Mouse (Mus musculus): ENCODE measurements around the gene Herc4.

Herc4 gene

DNA sequence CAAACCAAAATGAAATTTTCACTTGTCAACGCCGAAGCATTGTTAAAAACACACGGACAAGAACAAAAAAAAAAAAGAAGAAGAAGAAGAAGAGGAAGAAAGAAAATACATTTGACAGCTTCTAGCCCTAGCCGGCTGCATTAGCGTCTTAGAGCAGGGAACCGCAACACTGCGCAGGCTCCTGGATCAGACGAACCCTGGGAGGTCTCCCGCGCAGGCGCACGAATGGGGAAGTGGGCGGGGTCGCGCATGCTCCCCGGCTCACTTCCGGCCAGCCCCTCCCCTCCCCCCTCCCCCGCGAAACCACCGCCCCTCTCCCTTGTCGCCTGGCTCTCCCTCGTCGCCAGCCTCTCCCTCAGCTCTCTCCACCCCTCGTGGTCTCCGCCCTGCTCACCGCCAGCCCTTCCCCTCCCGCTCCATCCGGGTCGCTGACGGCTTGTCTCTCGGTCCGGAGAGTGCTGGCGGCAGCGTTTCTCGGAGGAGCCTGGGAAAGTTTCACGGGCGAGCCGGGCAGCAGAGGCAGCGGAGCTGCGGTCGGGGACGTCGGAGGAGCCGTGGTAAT, at the start of gene Herc4:
Gene Herc4, plus strand, starts transcription at position 318 of the 562 bp plus-strand sequence.
- peak; percentile 94 for DNase-seq

DNA sequence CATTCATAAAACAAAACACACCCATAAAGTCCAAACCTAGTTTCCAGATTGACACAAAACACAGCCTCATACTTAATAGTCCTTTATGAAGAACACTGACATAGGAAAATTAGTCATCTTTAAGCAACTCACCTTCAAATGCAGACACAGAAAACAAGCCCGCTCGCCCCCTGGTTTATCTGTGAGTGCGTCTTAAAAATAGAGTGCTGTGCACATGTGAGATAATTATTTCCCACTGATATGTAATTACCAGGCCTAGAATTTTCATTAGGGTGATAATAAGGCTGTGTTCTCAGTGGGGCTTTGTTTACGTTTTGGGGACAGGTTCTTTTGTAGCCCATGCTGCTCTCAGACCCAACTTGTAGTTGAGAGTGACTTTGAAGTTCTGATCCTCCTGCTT, 44.6 kb upstream of the Herc4 start:
- no peak for DNase-seq

DNA sequence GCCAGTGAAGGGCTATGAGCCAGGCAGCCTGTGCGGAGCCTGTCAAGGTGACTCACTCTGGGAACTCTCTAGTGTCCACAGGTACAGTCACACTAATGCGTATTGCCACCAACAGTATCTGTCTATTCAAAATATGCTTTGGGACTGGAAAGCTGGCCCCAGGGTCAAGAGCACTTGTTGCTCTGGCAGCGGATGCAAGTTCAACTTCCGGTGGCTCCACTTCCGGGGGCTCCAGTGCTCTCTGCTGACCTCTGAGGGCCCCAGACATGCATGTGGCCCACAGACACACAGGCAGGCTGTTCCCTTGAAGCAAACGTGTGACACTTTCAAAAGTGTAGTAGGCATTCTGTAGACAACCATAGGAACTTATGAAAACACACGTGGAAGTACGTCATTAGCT, 42.1 kb upstream of the Herc4 start:
- DNase-seq = no peak

DNA sequence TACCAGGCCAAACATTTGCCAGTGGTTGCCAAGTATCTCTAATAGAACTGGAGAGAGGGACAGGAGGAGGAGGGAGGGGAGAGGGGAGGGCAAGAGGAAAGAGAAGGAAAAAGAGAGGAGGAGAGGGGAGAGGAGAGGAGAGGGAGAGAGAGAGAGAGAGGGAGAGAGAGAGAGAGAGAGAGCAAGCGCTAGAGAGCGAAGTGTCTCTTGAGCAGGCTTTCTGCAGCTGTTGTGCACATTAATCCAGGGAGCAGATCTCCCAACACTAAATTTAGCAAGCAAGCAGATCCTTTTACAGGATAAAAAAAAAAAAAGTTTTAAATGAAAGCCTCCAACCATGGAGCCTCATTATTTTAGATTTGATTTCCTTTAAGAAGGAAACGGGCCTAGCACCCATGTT, 40.6 kb upstream of the Herc4 start:
- DNase-seq = no peak

DNA sequence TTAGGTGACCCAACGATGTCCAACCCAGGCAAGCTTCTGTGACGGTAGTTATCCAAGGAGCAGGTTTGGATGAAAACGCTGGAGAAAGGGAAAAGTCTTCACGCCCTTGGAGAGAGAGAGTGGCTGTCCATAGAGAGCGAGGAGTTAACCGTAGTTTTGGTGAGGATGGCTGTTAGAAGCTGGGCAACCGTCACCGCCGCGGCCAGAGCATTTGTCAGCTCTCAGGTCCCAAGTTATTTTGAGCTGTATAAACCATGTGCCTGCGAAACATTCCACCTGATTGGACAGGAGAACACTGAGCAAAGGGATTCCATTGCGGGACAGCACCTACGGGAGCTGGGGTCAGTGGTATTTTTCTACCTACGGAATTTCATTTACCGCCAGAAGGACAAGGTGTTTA, 39.9 kb upstream of the Herc4 start, which contains the start of gene Mypn:
Gene Mypn, minus strand, starts transcription at position 225 of the 400 bp plus-strand sequence.
- DNase-seq = no peak

DNA sequence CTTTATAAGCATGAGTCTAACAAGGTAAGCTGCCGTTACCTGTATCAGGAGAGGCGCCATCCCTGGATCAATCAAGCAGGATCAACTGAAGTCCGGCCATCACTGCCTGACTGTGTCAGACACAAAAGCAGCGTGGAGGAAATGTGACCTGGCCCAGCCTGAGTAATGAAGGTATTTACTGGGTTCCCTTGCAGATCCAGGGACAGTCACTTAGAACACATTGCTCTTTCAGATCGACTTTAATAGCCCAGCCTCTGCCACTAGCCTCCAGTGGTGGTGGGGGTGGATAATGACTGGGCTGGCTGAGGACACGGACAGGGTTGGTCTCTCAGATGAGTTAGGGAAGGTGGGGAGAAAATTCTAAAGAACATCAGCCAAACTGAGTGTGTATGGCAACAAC, 34.7 kb upstream of the Herc4 start:
- DNase-seq = no peak

DNA sequence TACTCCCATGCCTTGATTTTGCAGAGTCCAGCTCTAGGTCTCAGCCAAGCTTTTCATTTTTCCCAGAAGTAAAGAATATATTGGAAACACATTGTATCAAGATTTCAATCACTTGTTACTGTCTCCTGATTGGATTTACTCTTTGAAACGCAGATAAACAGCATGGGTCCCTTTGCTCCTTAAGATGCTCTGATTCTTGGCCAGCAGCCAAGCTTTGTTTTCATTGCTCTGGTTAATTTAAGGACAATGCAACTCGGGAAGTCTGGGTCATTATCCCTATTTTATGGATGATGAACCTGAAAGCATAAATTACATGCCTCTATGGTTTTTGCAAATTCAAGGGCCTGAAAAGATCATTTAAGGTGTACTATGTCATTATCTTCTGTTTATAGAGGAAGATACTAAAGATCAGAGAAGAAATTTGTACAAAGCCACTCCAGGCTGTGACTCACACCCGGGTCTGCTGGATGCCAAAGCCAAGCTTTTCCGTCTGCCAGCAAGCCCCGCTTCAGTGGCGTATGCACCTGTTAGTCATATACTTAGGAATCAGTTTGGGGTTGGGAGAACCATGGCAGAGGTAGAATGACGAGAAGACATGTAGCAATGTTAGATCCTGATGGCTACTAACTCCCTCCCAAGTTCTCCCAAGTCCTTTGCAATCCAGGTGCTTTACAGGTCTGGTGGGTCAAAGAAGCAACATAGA, 22.4 kb upstream of the Herc4 start:
- DNase-seq = no peak

DNA sequence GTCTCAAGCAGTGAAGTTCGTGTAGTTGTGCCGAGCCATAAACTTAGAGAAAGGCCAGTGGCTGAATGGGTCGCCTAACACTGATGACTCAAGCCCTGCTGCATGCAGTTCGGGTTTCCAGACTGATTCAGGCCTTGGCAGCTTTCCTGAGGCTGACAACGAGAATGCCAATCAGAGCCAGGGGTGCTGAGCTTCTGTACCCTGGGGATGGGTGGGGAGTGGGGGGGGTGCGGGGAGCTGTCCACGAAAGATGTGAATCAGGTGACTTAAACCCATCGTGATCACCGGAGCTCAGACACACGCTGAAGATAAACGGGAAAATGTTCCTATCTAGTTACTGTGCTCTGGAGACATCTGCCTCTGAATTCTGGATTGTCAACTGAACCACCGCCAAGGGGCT, 19.3 kb upstream of the Herc4 start:
- no peak for DNase-seq

DNA sequence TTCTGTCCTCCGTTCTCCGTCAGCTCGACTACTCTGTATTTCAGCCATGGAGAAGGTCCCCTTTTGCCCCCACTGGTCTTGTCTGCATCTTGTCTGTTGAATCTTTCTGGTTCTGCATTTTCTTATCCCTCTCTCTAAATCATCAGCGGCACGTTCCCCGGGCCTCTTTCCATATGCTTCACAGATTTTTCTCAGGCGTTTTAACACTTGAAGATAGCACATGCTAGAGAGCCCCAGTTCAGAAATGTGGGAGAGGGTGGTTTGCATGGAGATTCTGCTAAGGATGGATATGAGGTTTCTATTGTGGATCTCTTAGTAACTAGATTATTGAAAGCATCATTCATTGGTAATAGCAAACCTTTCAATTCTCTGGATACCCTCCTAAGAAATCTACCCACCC, 13.3 kb upstream of the Herc4 start:
- no peak for DNase-seq

DNA sequence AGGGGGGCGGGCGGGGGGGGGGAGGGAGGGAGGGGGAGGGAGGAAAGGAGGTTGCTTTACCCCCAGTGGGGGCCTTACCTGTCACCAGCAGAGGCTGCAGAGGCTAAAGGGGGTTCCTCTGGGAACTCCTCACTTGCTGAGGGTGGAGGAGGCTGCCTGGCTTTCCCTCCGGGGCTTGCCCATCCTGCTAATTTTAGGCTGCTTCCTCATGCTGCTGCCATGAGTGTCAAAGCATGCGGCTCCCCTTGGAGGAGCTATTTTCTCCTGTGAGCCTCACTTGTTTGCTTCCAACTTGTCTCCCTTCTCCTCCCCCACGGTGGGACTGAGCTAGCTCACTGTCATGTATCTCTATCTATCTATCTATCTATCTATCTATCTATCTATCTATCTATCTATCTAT, 12.8 kb upstream of the Herc4 start:
- DNase-seq = no peak

DNA sequence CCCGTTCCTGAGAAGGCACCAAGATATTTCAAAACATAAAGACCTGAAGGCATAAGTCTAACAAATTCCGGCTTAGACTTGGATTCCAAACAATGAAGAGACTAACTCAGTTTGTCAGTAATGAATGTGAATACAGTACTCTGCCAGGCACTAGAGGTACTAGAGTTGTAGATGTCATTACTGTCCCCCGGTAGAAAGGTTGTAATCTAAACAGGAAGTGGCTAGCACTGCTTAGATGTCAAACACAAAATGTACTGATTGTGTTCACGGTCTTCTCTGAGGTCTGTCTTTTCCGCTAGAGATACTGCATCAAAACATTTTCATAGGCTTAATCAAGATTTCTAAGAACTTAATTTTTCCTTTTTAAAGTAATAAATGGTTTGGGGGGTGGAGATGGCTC, 12.0 kb upstream of the Herc4 start:
- no peak for DNase-seq

DNA sequence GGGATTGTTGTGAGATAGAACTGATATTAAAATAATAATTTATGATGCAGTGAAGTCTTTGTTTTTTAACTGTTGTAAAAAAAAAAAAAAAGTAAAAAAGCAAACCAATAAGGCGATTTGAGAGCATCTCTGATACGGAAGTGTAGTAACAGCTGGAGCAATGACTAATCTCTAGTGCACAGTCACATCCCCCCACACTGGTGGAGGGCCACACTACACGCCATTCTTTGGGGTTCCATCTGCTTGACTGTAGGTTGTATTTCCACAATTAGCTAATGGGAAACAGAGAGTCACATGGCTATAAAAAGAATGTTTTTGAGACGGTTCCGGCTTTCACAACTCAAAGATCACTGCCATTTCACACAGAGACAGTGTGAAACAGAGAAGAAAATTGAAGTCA, 9.5 kb upstream of the Herc4 start:
- no peak for DNase-seq

DNA sequence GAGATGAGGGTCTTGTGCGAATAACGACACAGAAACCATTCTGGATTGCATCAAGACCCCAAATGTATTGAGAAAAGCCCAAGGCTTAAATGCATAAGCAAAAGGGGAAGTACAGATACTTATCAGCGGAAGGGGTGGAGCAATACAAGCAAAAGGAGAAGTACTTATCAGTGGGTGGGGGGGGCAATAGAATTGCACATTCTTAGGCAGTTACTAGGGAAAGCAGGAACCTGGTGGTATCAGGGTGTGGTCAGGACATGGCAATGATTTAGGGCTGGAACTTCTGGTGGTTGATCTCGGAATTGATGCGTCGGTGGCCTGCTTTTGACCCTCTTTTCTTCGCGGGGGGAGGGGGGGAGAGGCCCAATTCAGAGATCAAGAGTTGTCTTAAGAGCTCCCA, 7.7 kb upstream of the Herc4 start:
- DNase-seq = no peak

DNA sequence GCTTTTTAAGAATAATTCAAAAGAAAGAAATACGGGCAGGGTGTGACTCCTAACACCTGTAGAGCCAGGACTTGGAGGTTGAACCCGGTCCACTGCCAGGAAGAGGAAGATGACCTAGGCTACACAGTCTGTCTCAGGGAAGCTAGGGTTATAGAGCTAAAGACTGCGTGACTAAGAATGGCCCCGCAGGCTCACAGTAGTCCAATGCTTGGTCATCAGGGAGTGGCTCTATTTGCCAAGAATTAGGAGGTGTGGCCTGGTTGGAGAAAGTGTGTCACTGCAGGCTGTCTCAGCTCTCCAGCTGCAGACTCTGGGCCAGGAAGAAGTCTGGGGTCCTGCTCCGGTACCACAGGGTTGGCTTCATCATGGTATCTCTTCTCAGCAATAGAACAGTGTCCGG, 6.9 kb upstream of the Herc4 start:
- no peak for DNase-seq

DNA sequence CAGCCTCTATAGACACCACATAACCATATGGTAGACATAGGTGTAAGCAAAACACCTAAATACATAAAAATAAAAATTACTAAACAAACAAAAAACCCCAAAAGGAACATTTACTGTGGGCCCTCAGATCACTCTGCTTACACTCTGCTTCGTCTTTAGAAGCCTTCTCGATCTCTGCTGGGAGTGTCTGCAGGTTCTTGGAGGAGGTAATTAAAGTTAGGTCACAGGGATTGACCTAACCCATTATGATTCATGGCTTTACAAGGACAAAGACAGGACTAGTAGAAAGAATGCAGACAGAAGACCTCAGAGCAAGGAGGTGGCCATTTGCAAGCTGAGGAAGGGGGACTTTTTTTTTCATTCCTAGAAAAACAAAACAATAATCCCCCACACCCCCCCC, 6.4 kb upstream of the Herc4 start:
- no peak for DNase-seq

DNA sequence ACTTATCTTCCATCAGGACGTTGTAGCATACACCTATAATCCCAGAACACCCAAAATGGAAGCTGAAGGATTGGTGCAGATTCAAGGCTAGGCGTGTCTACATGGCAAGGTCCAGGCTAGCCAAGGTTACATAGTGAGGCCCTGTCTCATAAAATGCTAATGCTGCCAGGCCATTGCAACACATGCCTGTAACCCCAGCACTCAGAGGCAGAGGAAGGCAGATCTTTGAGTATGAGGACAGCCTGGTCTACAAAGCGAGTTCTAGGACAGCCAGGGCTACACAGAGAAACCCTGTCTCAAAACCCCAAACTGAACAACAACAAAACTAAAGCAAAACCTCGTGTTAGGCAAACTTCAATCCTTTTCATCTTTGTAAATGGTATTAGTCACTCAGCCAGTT, 5.5 kb upstream of the Herc4 start:
- DNase-seq = no peak

DNA sequence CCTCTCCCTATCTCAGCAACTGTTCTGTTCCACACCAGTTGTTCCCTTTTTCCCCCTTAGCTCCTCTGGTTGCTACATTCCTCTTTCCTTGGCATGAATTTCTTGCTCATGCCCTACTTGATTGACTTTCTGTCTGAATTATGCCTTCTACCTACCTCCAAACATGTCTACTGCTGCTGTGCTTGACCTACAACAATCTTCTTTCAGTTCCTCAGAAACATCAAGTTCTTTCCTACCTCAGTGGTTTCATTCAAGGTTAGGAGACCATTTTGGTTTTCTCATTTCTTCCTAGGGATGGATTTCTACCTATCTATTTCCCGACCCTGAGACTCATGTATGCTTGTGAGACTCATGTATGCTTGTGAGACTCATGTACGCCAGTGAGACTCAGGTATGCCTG, 3.8 kb upstream of the Herc4 start:
- no peak for DNase-seq

DNA sequence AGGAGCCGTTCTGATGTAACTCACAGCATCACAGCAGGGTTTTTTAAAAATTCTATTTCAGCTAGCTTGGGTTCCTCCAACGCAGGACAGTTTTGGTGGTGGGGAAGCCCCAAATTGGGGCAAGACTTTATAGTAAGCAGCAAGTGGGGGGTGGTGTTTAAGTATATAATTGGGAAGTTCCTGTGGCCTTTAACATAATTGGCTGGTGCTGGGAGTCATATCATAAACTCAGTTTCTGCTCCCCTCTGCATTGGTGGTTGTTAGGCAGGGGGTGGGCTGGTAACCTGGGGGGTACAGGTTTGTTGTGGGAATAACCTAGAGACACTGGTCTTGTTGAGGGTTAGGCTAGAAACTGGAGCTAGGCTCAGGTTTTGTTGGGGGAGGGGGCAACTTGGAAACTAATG, 2.7 kb upstream of the Herc4 start:
- no peak for DNase-seq

DNA sequence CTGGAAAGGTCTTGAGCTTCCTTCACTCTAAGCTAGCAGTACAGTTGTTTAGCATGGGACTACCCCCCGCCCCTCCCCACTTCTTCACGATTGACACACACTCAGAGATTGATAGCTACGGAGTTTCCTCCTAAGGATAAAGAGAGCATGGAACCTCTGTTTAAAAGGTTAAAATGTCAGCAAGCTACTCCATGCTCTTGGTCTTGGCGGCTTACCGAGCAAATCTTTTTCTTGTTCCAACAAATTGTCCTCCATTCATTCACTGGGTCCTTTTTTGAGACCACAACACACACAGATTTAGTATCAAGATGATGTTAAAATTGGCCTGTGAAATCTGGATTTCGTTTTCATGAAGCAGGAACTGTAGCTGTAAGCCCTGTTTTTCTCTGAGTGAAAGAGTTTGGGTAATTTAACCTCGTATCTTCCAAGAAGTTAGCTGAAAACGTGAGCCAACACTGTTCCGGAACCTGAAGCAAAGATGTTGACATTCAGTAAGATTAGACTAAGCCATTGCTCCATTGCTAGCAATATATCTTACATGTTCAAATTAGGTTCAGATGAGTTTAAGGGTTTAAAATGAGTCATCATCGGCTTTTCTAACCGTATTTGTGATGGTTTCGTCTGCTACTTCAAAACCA, 693 bp upstream of the Herc4 start:
- no peak for DNase-seq

DNA sequence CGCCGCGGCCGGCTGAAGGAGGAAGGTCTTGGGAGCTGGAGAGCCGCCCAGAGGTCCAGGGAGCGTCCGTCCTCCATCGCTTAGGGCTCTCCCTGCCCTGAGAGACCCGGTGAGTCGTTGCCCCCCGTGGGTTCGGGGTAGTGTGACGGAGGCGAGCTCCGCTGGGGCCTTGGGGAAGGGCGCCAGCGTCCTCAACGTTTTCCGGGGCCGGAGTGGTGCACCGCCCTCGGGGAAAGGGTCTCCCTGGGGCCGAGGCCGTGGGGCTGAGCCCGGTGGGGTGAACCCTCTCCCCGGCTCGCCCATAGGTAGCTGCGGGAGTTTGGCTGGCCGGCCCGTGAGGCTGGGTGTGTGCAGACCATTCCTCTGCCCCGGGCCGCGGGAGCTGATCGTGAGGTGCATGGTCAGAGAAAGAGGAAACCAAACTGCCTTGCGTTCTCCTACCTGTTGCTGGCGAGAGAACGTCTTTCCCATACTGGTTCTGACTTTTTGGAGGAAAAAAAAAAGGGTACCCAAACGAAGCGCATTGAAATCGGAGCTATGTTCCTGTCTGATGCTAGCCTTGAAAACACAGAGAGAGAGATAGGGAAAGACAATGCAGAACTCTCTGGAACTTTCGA, 553 bp downstream of the Herc4 start:
- no peak for DNase-seq

DNA sequence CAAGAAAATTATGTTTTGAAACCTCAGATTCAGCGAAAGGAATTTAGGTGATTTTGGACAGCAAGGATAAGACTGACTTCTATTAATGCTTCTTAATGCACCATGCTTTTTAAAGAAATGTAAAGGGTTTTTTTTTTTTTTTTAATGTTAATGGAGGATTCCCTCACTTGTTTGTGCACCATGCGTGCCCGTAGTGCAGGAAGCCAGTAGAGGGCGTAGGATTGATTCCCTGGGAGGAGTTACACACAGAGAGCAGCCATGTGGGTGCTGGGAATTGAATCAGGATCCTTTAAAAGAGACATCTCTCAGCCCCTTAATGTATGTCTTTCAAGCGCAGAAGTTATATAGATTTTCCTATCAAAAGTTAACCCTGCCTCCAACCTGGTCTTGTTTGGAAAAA, 1.1 kb downstream of the Herc4 start:
- no peak for DNase-seq

DNA sequence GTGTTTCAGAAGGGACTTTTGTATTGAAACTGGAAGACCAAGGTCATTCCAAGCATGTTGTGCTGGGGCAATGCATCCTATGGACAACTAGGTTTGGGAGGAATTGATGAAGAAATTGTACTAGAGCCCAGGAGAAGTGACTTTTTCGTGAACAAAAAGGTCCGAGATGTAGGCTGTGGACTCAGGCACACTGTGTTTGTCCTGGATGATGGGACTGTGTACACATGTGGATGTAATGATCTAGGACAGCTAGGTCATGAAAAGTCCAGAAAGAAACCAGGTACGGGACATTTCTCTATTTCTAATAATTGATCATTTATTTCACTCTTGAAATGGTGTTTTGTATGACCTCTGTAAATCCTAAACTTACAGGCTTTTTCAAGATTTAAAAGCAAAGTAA, 2.2 kb downstream of the Herc4 start:
- no peak for DNase-seq

DNA sequence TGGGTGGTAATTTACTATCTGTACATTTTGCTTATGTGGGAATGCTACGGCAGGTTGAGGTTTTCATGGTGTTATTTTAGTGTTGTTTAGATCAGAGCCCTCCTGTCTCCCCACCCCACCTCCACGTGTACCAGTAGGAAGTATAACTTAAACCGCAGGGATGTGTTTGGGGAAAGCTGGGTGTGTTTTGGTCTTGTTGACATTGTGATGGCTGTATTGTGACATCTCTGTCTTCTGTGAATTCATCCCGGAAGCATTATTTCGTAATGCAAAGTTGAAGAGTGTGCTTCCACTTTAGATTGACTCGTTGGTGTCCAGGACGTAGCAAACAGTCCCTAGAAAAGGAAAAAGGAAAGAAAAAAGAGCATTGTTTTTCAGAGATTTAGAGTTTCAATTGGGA, 3.8 kb downstream of the Herc4 start:
- no peak for DNase-seq

DNA sequence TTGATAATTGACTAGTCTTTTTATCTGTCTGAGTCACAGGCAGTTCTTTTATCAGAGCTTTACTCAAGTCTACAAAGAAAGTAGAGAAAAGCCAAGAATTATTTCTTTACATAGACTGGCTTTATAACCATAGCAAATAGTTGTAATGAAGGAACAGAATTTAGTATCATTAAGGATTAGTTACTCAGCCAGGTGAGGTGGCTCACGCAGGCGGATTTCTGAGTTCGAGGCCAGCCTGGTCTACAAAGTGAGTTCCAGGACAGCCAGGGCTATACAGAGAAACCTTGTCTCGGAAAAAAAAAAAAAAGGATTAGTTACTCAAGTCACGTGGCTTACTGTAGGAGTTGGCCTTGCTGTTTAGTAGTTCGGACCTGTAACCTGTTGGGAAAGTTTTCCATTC, 4.8 kb downstream of the Herc4 start:
- DNase-seq = no peak
